Mouse (Mus musculus) lung, postnatal 0 days (tissue): Measurements from ENCODE around the gene Nudt8. TPM values are rescaled to one million over a fixed set of nuclear protein-coding genes. Genes with fewer than 3 reads are reported as not detected.
"Not testable (repeated sequence)": the region's sequence is repeated elsewhere in the genome, so short reads cannot be mapped to it uniquely, and the experiment has no call there.

Experiments used
- ATAC-seq: fragments of 200-750 bp; cut with Nextera tagmentation; 2 replicates; pipeline ENCODE4 v1.8.0; 2017; ENCODE audit warnings: moderate library complexity
- DNase-seq: peaks from one replicate; pipeline ENCODE4 v3.0.0-alpha.2; 2016; ENCODE audit warnings: low spot score
- H3K27ac ChIP-seq: fragments of 300-500 bp; sonication (generic); 2 replicates; pipeline ENCODE4 v1.5.1; 2014; ENCODE audit warnings: antibody characterized with exemption, mild to moderate bottlenecking, low read length, mixed read lengths
- H3K27me3 ChIP-seq: fragments of 300-500 bp; sonication (generic); replicated peaks from 2 replicates; pipeline ENCODE4 v1.6.1; 2014; ENCODE audit warnings: low read length, mixed read lengths; ENCODE audit not compliant: insufficient read depth
- H3K36me3 ChIP-seq: fragments of 300-500 bp; sonication (generic); 2 replicates; pipeline ENCODE4 v1.6.1; 2014; ENCODE audit warnings: low read length, mixed read lengths; ENCODE audit not compliant: insufficient read depth
- H3K4me1 ChIP-seq: fragments of 300-500 bp; sonication (generic); 2 replicates; pipeline ENCODE4 v1.6.1; 2014; ENCODE audit warnings: antibody characterized with exemption, low read depth, low read length, mixed read lengths; ENCODE audit not compliant: insufficient read depth
- H3K4me2 ChIP-seq: fragments of 300-500 bp; sonication (generic); replicated peaks from 2 replicates; pipeline ENCODE4 v1.6.1; 2014; ENCODE audit warnings: low read depth, mild to moderate bottlenecking, low read length, moderate library complexity, mixed read lengths
- H3K4me3 ChIP-seq: fragments of 300-500 bp; sonication (generic); 2 replicates; pipeline ENCODE4 v1.5.1; 2014; ENCODE audit warnings: low read depth, low read length
- H3K9ac ChIP-seq: fragments of 300-500 bp; sonication (generic); replicated peaks from 2 replicates; pipeline ENCODE4 v1.6.1; 2014; ENCODE audit warnings: low read depth, mild to moderate bottlenecking
- H3K9me3 ChIP-seq: fragments of 300-500 bp; sonication (generic); 2 replicates; pipeline ENCODE4 v1.6.1; 2016; ENCODE audit warnings: low read length, mixed read lengths
- CTCF ChIP-seq: IDR thresholded peaks from 2 replicates; pipeline ENCODE4 v1.5.1; 2016; ENCODE audit warnings: antibody characterized with exemption, mild to moderate bottlenecking
- EP300 ChIP-seq: IDR thresholded peaks from 2 replicates; pipeline ENCODE4 v1.6.1; 2016; ENCODE audit warnings: antibody characterized with exemption, mild to moderate bottlenecking, control low read depth
- WGBS: fragments of 180-500 bp; shearing (Covaris S2); extraction: QIAGEN DNeasy Blood & Tissue Kit; methylation state at CpG from one replicate; pipeline ENCODE4 v1.1.7; 2014; 5-methylcytosine and 5-hydroxymethylcytosine counted together
- polyA plus RNA-seq: library from polyadenylated mRNA; unstranded; fragments of >200 nt; fragmentation: Nextera tagmentation; extraction: Ambion mirVana; gene quantifications from 2 replicates; pipeline ENCODE4 v1.2.1, GENCODE M21; 2015

Gene Nudt8
- 27.0 and 28.5 TPM in 2 replicates for polyA plus RNA-seq

GRCm38 (mm10) chr19:4000119-4000900, at the start of gene Nudt8, which contains the start of gene Gm49405:
TSS of gene Nudt8 (plus strand) at chr19:4000580.
TSS of gene Gm49405 (plus strand) at chr19:4000626.
- H3K9ac ChIP-seq = peak within 1 kb of the TSS; percentile 64
- H3K27ac ChIP-seq = peak within 1 kb of the TSS; percentile 90
- DNase-seq = peak; percentile 99
- no peaks in the 10 kb centered on the region for H3K36me3 ChIP-seq
- no peaks in the 10 kb centered on the region for H3K27me3 ChIP-seq
- TF ChIP-seq EP300 (no peak), CTCF (peak; percentile 89)
- H3K4me2 ChIP-seq = peak within 1 kb of the TSS; percentile 95
- H3K4me3 ChIP-seq = peak within 1 kb of the TSS; percentile 57
- under 1% methylated on average over 63 of the region's 64 CpGs for WGBS
- H3K9me3 ChIP-seq = no peaks in the 10 kb centered on the region
- H3K4me1 ChIP-seq = peaks cover 13% of the 10 kb centered on the region; the same call in 1 of the 2 replicates
- ATAC-seq = peak; percentile 93

- H3K9me3 ChIP-seq = no peaks in the 10 kb centered on the region
- no peak overlapping the region for H3K27ac ChIP-seq
- ATAC-seq (no peak), DNase-seq (no peak)
- H3K9ac ChIP-seq = no peak overlapping the region
- TF ChIP-seq CTCF (no peak), EP300 (no peak)
- no peak overlapping the region for H3K4me2 ChIP-seq
- no peaks in the 10 kb centered on the region for H3K27me3 ChIP-seq
- H3K4me3 ChIP-seq = no peak overlapping the region
- no peaks in the 10 kb centered on the region for H3K36me3 ChIP-seq
- no peaks in the 10 kb centered on the region for H3K4me1 ChIP-seq
These were observed 48.9 kb upstream of the Nudt8 start for GRCm38 (mm10) chr19:3951461-3951860.

- no peaks in the 10 kb centered on the region for H3K4me1 ChIP-seq
- no peaks in the 10 kb centered on the region for H3K27me3 ChIP-seq
- ATAC-seq (peak; percentile 87), DNase-seq (peak; percentile 23)
- no peak overlapping the region for H3K9ac ChIP-seq
- H3K9me3 ChIP-seq = no peaks in the 10 kb centered on the region
- peak; percentile 53 for TF ChIP-seq EP300
- no peak for TF ChIP-seq CTCF
- H3K4me2 ChIP-seq = no peak overlapping the region
- no peak overlapping the region for H3K27ac ChIP-seq
- 23% methylated on average over 1 of the region's 1 CpGs for WGBS
- H3K4me3 ChIP-seq = no peak overlapping the region
- no peaks in the 10 kb centered on the region for H3K36me3 ChIP-seq
These were observed 48.3 kb upstream of the Nudt8 start for GRCm38 (mm10) chr19:3952099-3952498.

- no peaks in the 10 kb centered on the region for H3K4me1 ChIP-seq
- DNase-seq (no peak), ATAC-seq (no peak)
- H3K27me3 ChIP-seq = no peaks in the 10 kb centered on the region
- no peak for TF ChIP-seq CTCF
- no peaks in the 10 kb centered on the region for H3K36me3 ChIP-seq
- H3K9me3 ChIP-seq = no peaks in the 10 kb centered on the region
- no peak overlapping the region for H3K4me2 ChIP-seq
- H3K4me3 ChIP-seq = no peak overlapping the region
- H3K27ac ChIP-seq = no peak overlapping the region
- no peak overlapping the region for H3K9ac ChIP-seq
- 70% methylated on average over 3 of the region's 3 CpGs for WGBS
These were observed 45.3 kb upstream of the Nudt8 start for GRCm38 (mm10) chr19:3955033-3955432.

GRCm38 (mm10) chr19:3955804-3956203, 44.6 kb upstream of the Nudt8 start:
- TF ChIP-seq EP300 = no peak
- no peak for TF ChIP-seq CTCF
- H3K4me2 ChIP-seq = no peak overlapping the region
- H3K27me3 ChIP-seq = no peaks in the 10 kb centered on the region
- no peak overlapping the region for H3K4me3 ChIP-seq
- no peaks in the 10 kb centered on the region for H3K4me1 ChIP-seq
- H3K9me3 ChIP-seq = no peaks in the 10 kb centered on the region
- H3K27ac ChIP-seq = no peak overlapping the region
- ATAC-seq (no peak), DNase-seq (no peak)
- 41% methylated on average over 4 of the region's 4 CpGs for WGBS
- no peak overlapping the region for H3K9ac ChIP-seq
- no peaks in the 10 kb centered on the region for H3K36me3 ChIP-seq

- not testable (repeated sequence) for H3K9ac ChIP-seq, H3K4me2 ChIP-seq, H3K36me3 ChIP-seq, H3K9me3 ChIP-seq, H3K4me3 ChIP-seq, H3K27me3 ChIP-seq, ATAC-seq, H3K27ac ChIP-seq, DNase-seq, H3K4me1 ChIP-seq
- WGBS = 75% methylated on average over 5 of the region's 5 CpGs
These were observed 42.9 kb upstream of the Nudt8 start for GRCm38 (mm10) chr19:3957296-3958036.
